Comparison of ENCODE assay signal across 8 mouse cellular contexts in genomic region chr9:43879969-43880396, GRCm38 (mm10).
DNase-seq lines count a peak whose midpoint lies in the region; ATAC-seq lines count a peak whose summit lies in the region.

No protein-coding gene starts in this region.

- H3K9ac ChIP-seq in neural tube, embryonic 13.5 days, result peak overlapping the region; percentile 62

- under 1% methylated on average over 26 of the region's 26 CpGs for WGBS in heart, embryonic 10.5 days
- WGBS in neural tube, embryonic 13.5 days, result 0% methylated on average over 26 of the region's 26 CpGs

- peaks cover 15% of the 10 kb centered on the region for H3K4me1 ChIP-seq in heart, embryonic 10.5 days
- H3K4me1 ChIP-seq in neural tube, embryonic 13.5 days (replicated peaks), result peaks cover 20% of the 10 kb centered on the region

- DNase-seq in heart, embryonic 10.5 days (ENCODE audit: low spot score), result no peak
- no peak for DNase-seq in heart, postnatal 10 days
- DNase-seq in adrenal gland, postnatal 14 days, result peak; percentile 35
- DNase-seq in frontal cortex, postnatal 10 days (ENCODE audit: low spot score in 2 of 2), result peak; percentile 71 to 74
- DNase-seq in left cerebral cortex, adult 18-20 months (ENCODE audit: low spot score in 2 of 2), result peak; percentile 76 to 82
- no peak for DNase-seq in ovary, postnatal 14 days (ENCODE audit: low spot score)

- H3K27ac ChIP-seq in heart, embryonic 10.5 days, result no peak overlapping the region
- H3K27ac ChIP-seq in neural tube, embryonic 13.5 days (replicated peaks), result peak overlapping the region; percentile 59

- H3K4me3 ChIP-seq in heart, embryonic 10.5 days, result peak overlapping the region; percentile 56
- peak overlapping the region; percentile 33 for H3K4me3 ChIP-seq in neural tube, embryonic 13.5 days

- no peaks in the 10 kb centered on the region for H3K36me3 ChIP-seq in heart, embryonic 10.5 days
- no peaks in the 10 kb centered on the region for H3K36me3 ChIP-seq in neural tube, embryonic 13.5 days

- H3K27me3 ChIP-seq in heart, embryonic 10.5 days (ENCODE audit: insufficient read depth, poor library complexity, severe bottlenecking), result peaks cover 61% of the 10 kb centered on the region
- H3K27me3 ChIP-seq in neural tube, embryonic 13.5 days, result peaks cover 31% of the 10 kb centered on the region

- peak; percentile 64 for ATAC-seq in neural tube, embryonic 13.5 days (ENCODE audit: low read depth)
- no peak for ATAC-seq in megakaryocyte progenitor cell, adult 5-6 weeks (replicated peaks; ENCODE audit: poor library complexity)

- intact Hi-C loops in heart, postnatal 10 days (cut with DNase I), result no loop called here

- peak overlapping the region; percentile 60 for H3K4me2 ChIP-seq in neural tube, embryonic 13.5 days

- H3K9me3 ChIP-seq in heart, embryonic 10.5 days, result no peaks in the 10 kb centered on the region
- no peaks in the 10 kb centered on the region for H3K9me3 ChIP-seq in neural tube, embryonic 13.5 days

Comparison
In these comparisons a context has a peak if more than half of its experiments do, and no peak if none do; other contexts are left out.
1. DNase-seq: peak in adrenal gland, postnatal 14 days (single experiment), frontal cortex, postnatal 10 days (2 of 2) and left cerebral cortex, adult 18-20 months (2 of 2); none in heart, embryonic 10.5 days (single experiment), heart, postnatal 10 days (0 of 2) and ovary, postnatal 14 days (single experiment).